Mouse (Mus musculus) intestine, embryonic 15.5 days (tissue): Measurements from ENCODE around the gene Mycbp2. TPM values are rescaled to one million over a fixed set of nuclear protein-coding genes. Genes with fewer than 3 reads are reported as not detected.

ENCODE experiments used
- ATAC-seq: fragments of 200-750 bp; cut with Nextera tagmentation; 2 replicates; pipeline ENCODE4 v1.8.0; 2017; ENCODE audit warnings: moderate TSS enrichment, moderate library complexity
- H3K27ac ChIP-seq: fragments of 300-500 bp; sonication (generic); 2 replicates; pipeline ENCODE4 v1.5.1; 2015; ENCODE audit warnings: mild to moderate bottlenecking, inconsistent platforms
- H3K27me3 ChIP-seq: fragments of 300-500 bp; sonication (generic); replicated peaks from 2 replicates; pipeline ENCODE4 v1.6.1; 2015; ENCODE audit warnings: inconsistent platforms
- H3K36me3 ChIP-seq: fragments of 300-500 bp; sonication (generic); 2 replicates; pipeline ENCODE4 v1.6.1; 2015; ENCODE audit warnings: inconsistent platforms
- H3K4me1 ChIP-seq: fragments of 300-500 bp; sonication (generic); replicated peaks from 2 replicates; pipeline ENCODE4 v1.6.1; 2015; ENCODE audit warnings: inconsistent platforms
- H3K4me2 ChIP-seq: fragments of 300-500 bp; sonication (generic); replicated peaks from 2 replicates; pipeline ENCODE4 v1.6.1; 2015; ENCODE audit warnings: mild to moderate bottlenecking, inconsistent platforms
- H3K4me3 ChIP-seq: fragments of 300-500 bp; sonication (generic); replicated peaks from 2 replicates; pipeline ENCODE4 v1.5.1; 2015; ENCODE audit warnings: inconsistent platforms
- H3K9ac ChIP-seq: fragments of 300-500 bp; sonication (generic); 2 replicates; pipeline ENCODE4 v1.6.1; 2015; ENCODE audit warnings: inconsistent platforms
- H3K9me3 ChIP-seq: fragments of 300-500 bp; sonication (generic); 2 replicates; pipeline ENCODE4 v1.6.1; 2016; ENCODE audit warnings: inconsistent platforms
- WGBS: fragments of 180-500 bp; shearing (Covaris S2); methylation state at CpG from one replicate; pipeline ENCODE4 v1.1.7; 2015; 5-methylcytosine and 5-hydroxymethylcytosine counted together
- polyA plus RNA-seq: library from polyadenylated mRNA; unstranded; fragments of >200 nt; fragmentation: Nextera tagmentation; extraction: Ambion mirVana; gene quantifications from 2 replicates; pipeline ENCODE4 v1.2.1, GENCODE M21; 2015

Gene Mycbp2
- polyA plus RNA-seq, 1 experiment from 2014 or later = 16.9 TPM

DNA sequence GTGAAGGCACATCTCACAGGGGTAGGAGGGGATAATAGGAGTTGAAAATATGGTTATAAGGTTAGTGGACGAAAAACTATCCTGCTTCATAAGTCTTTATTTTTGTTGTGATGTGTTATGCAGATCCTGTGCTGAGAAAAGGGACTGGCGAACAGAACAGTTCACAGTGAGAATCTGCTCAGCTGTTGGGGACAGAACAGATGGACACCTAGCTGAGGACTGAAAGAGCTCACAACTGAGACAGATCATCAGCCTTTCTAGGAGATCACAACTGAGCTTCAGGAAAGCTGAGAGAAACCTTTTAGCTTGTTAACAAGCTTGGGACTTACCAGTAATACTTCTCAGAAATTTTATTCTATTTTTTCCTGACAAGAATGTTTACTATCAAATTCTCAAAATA lies 92.3 kb downstream of the Mycbp2 start:
- no peak for ATAC-seq
- 0 out of 2 replicates have a peak, but pooled peaks cover 3% of the 10 kb centered on the region for H3K36me3 ChIP-seq
- no peaks in the 10 kb centered on the region for H3K27me3 ChIP-seq
- no peak overlapping the region for H3K27ac ChIP-seq
- no peak overlapping the region for H3K9ac ChIP-seq
- no peaks in the 10 kb centered on the region for H3K9me3 ChIP-seq
- no peaks in the 10 kb centered on the region for H3K4me1 ChIP-seq
- no peak overlapping the region for H3K4me3 ChIP-seq
- 92% methylated on average over 2 of the region's 2 CpGs for WGBS
- H3K4me2 ChIP-seq = no peak overlapping the region

DNA sequence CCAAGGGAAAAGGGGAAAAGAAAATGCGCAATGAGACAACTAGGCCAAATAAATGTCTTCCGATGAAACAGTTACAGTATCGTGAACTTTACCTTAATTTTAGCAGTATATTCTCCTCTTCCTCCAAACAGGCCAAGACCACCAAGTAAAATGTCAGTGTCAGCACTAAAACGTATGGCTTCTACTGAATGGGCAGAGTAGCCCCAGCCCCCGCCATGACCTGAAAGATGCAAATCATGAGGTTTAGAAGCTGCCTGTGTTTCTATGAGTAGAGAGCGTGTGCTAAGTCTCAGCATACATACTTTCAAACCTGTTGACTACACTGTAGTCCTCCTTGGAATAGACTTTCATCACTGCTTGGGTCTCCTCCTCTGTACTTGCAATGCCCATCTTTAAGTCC lies 104.6 kb downstream of the Mycbp2 start:
- H3K9ac ChIP-seq = no peak overlapping the region
- H3K36me3 ChIP-seq = peaks cover 12% of the 10 kb centered on the region; the same call in 1 of the 2 replicates
- H3K27me3 ChIP-seq = no peaks in the 10 kb centered on the region
- 96% methylated on average over 6 of the region's 6 CpGs for WGBS
- no peak overlapping the region for H3K4me3 ChIP-seq
- no peak for ATAC-seq
- H3K4me1 ChIP-seq = no peaks in the 10 kb centered on the region
- H3K9me3 ChIP-seq = no peaks in the 10 kb centered on the region
- no peak overlapping the region for H3K27ac ChIP-seq
- H3K4me2 ChIP-seq = no peak overlapping the region

DNA sequence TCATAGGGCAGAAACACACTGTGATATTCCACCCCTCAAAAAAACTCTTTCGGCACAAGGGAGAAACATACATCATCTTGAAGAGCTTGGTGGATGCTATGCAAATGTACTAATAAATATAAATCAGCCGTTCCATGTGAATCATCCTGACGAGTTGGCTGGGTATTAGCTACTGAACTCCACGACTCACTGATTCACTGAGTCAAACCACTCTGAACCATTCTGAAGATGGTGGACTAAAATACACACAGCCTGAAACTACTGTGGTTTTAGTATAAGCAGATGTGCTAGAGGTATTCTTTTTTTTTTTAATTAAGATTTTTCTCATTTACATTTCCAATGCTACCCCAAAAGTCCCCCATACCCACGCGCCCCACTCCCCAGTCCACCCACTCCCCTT lies 111.8 kb downstream of the Mycbp2 start:
- ATAC-seq = no peak
- Histone ChIP-seq H3K27ac (no peak overlapping the region), H3K4me1 (no peaks in the 10 kb centered on the region), H3K9ac (no peak overlapping the region), H3K27me3 (no peaks in the 10 kb centered on the region), H3K9me3 (no peaks in the 10 kb centered on the region), H3K4me3 (no peak overlapping the region), H3K36me3 (no peaks in the 10 kb centered on the region), H3K4me2 (no peak overlapping the region)
- 95% methylated on average over 6 of the region's 6 CpGs for WGBS

GRCm38 (mm10) chr14:103233640-103234593 lies 112.7 kb downstream of the Mycbp2 start:
- Histone ChIP-seq H3K4me2 (no peak overlapping the region), H3K4me3 (no peak overlapping the region), H3K27ac (no peak overlapping the region), H3K9ac (no peak overlapping the region), H3K4me1 (no peaks in the 10 kb centered on the region), H3K9me3 (no peaks in the 10 kb centered on the region), H3K36me3 (no peaks in the 10 kb centered on the region), H3K27me3 (no peaks in the 10 kb centered on the region)
- no peak for ATAC-seq
- 76% methylated on average over 12 of the region's 12 CpGs for WGBS

GRCm38 (mm10) chr14:103222356-103222755 lies 124.3 kb downstream of the Mycbp2 start:
- ATAC-seq = no peak
- Histone ChIP-seq H3K27ac (no peak overlapping the region), H3K4me1 (no peaks in the 10 kb centered on the region), H3K4me3 (no peak overlapping the region), H3K4me2 (no peak overlapping the region), H3K9me3 (no peaks in the 10 kb centered on the region), H3K27me3 (no peaks in the 10 kb centered on the region), H3K36me3 (peaks cover 3% of the 10 kb centered on the region; the same call in 1 of the 2 replicates), H3K9ac (no peak overlapping the region)
- 89% methylated on average over 2 of the region's 2 CpGs for WGBS

DNA sequence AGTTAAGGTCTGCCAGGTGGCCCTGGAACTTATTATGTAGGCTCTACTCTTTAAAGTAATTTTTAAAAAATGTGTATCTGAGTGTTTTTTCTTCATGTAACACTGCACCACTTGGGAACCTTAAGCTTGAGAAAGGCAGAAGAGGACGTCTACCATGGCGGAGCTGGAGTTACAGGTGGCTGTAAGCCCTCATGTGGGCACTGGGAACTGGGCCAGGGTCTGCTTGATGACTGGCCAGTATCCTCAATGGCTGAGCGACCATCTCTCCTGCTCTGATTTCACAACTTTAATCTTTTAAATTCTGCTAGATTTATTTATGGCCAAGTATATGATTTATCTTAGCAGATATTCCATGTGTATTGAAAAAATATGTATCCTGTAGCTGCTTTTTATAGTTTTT lies 124.9 kb downstream of the Mycbp2 start:
- no peak for ATAC-seq
- no peaks in the 10 kb centered on the region for H3K27me3 ChIP-seq
- no peak overlapping the region for H3K9ac ChIP-seq
- no peaks in the 10 kb centered on the region for H3K9me3 ChIP-seq
- H3K4me2 ChIP-seq = no peak overlapping the region
- no peak overlapping the region for H3K4me3 ChIP-seq
- peaks cover 3% of the 10 kb centered on the region; the same call in 1 of the 2 replicates for H3K36me3 ChIP-seq
- no peaks in the 10 kb centered on the region for H3K4me1 ChIP-seq
- 83% methylated on average over 3 of the region's 3 CpGs for WGBS
- H3K27ac ChIP-seq = no peak overlapping the region

GRCm38 (mm10) chr14:103216331-103216730 lies 130.3 kb downstream of the Mycbp2 start:
- no peak overlapping the region for H3K27ac ChIP-seq
- H3K36me3 ChIP-seq = 0 out of 2 replicates have a peak, but pooled peaks cover 2% of the 10 kb centered on the region
- no peak for ATAC-seq
- no peaks in the 10 kb centered on the region for H3K9me3 ChIP-seq
- no peaks in the 10 kb centered on the region for H3K4me1 ChIP-seq
- H3K4me2 ChIP-seq = no peak overlapping the region
- H3K9ac ChIP-seq = no peak overlapping the region
- 70% methylated on average over 3 of the region's 3 CpGs for WGBS
- no peaks in the 10 kb centered on the region for H3K27me3 ChIP-seq
- H3K4me3 ChIP-seq = no peak overlapping the region

- no peak for ATAC-seq
- Histone ChIP-seq H3K4me2 (no peak overlapping the region), H3K4me1 (no peaks in the 10 kb centered on the region), H3K4me3 (no peak overlapping the region), H3K9ac (no peak overlapping the region), H3K27me3 (no peaks in the 10 kb centered on the region), H3K27ac (no peak overlapping the region), H3K9me3 (no peaks in the 10 kb centered on the region), H3K36me3 (peaks cover 2% of the 10 kb centered on the region; the same call in 1 of the 2 replicates)
- 74% methylated on average over 3 of the region's 3 CpGs for whole genome bisulfite sequencing
Measured at GRCm38 (mm10) chr14:103186658-103187057, 160.0 kb downstream of the Mycbp2 start.

DNA sequence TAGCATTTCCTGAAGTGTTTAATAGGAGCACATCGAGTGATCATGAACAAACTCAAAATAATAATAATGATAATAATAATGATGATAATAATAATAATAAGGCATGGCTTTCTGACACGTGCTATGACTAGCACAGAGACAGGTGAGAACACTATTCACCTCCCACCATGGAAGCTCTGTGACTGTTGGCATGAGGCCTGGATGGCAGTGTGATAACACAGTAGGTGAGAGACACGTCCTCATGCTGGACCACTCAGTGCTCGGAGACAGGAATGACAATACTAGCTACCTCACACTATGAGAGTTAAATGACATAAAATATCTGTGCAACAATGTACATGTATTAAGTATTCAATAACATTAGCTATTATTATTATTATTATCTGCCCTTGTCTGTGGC lies 160.5 kb downstream of the Mycbp2 start:
- Histone ChIP-seq H3K9me3 (no peaks in the 10 kb centered on the region), H3K27me3 (no peaks in the 10 kb centered on the region), H3K4me1 (no peaks in the 10 kb centered on the region), H3K4me2 (no peak overlapping the region), H3K9ac (no peak overlapping the region), H3K36me3 (peaks cover 2% of the 10 kb centered on the region; the same call in 1 of the 2 replicates), H3K27ac (no peak overlapping the region), H3K4me3 (no peak overlapping the region)
- 95% methylated on average over 4 of the region's 4 CpGs for WGBS
- ATAC-seq = no peak

GRCm38 (mm10) chr14:103180096-103180495 lies 166.5 kb downstream of the Mycbp2 start:
- ATAC-seq = no peak
- Histone ChIP-seq H3K27me3 (no peaks in the 10 kb centered on the region), H3K27ac (no peak overlapping the region), H3K36me3 (no peaks in the 10 kb centered on the region), H3K4me3 (no peak overlapping the region), H3K9ac (no peak overlapping the region), H3K4me2 (no peak overlapping the region), H3K9me3 (no peaks in the 10 kb centered on the region), H3K4me1 (no peaks in the 10 kb centered on the region)
- WGBS = 91% methylated on average over 2 of the region's 2 CpGs

DNA sequence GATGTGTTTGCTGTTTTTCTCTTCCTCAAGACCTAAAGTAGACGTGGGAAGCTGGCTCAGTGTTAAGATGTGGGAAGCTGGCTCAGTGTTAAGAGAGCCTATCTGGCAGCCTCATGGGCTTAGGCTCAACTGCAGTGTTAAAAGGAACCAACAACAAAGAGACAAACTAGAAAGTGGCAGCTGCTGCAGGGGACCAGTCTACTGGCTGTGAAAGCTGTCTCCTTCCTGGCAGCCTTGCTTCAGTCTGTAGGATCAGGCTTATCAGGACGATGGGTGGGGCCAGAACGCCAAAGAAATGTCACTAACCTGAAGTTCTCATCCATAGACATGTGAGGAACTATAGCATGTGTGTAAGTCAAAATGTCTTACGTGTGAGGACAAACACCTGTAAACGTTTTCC lies 183.7 kb downstream of the Mycbp2 start:
- no peak overlapping the region for H3K4me2 ChIP-seq
- no peak overlapping the region for H3K27ac ChIP-seq
- no peaks in the 10 kb centered on the region for H3K27me3 ChIP-seq
- WGBS = 50% methylated on average over 5 of the region's 5 CpGs
- no peaks in the 10 kb centered on the region for H3K4me1 ChIP-seq
- no peaks in the 10 kb centered on the region for H3K9me3 ChIP-seq
- H3K4me3 ChIP-seq = no peak overlapping the region
- ATAC-seq = peak; percentile 31; the same call in 1 of the 2 replicates
- H3K36me3 ChIP-seq = no peaks in the 10 kb centered on the region
- no peak overlapping the region for H3K9ac ChIP-seq

DNA sequence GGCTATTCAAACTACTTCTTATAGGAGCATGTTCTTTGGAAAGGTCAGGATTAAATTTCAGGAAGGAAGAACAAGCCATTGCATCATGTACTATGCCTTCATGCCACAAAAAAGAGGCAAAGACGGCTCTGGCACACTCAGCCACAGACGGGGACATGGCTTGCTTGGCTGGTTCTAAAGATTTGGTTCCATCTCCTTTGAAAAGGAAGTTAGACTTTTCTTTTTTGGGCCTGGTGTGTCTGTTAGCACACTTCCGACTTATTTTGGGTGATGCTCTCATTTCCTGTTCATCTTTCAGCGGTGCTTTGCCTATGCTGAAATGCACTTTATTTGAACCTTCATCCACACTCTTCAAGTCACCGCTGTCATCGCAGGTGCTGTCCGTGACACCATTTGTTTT lies 190.9 kb downstream of the Mycbp2 start:
- peaks cover 9% of the 10 kb centered on the region; the same call in 1 of the 2 replicates for H3K36me3 ChIP-seq
- no peak overlapping the region for H3K4me3 ChIP-seq
- no peak overlapping the region for H3K4me2 ChIP-seq
- H3K27me3 ChIP-seq = no peaks in the 10 kb centered on the region
- H3K9me3 ChIP-seq = no peaks in the 10 kb centered on the region
- no peak for ATAC-seq
- 86% methylated on average over 7 of the region's 7 CpGs for WGBS
- no peaks in the 10 kb centered on the region for H3K4me1 ChIP-seq
- H3K9ac ChIP-seq = no peak overlapping the region
- no peak overlapping the region for H3K27ac ChIP-seq

- no peak overlapping the region for H3K9ac ChIP-seq
- no peaks in the 10 kb centered on the region for H3K4me1 ChIP-seq
- H3K27me3 ChIP-seq = no peaks in the 10 kb centered on the region
- 89% methylated on average over 5 of the region's 5 CpGs for WGBS
- no peaks in the 10 kb centered on the region for H3K9me3 ChIP-seq
- H3K4me3 ChIP-seq = no peak overlapping the region
- no peak overlapping the region for H3K4me2 ChIP-seq
- H3K36me3 ChIP-seq = peaks cover 7% of the 10 kb centered on the region
- H3K27ac ChIP-seq = no peak overlapping the region
- ATAC-seq = no peak
Measured at GRCm38 (mm10) chr14:103150139-103150538, 196.5 kb downstream of the Mycbp2 start.
